Mouse (Mus musculus) CH12.LX (cell line): Measurements from ENCODE around the gene Trim71. TPM values are rescaled to one million over a fixed set of nuclear protein-coding genes. Genes with fewer than 3 reads are reported as not detected.

ENCODE experiments used
- DNase-seq: peaks from one replicate; pipeline ENCODE4 v3.0.0-alpha.2; 2013; ENCODE audit errors: extremely low read depth
- H3K27ac ChIP-seq: 2 replicates; pipeline ENCODE4 v1.5.1; 2012; ENCODE audit warnings: low read depth, mild to moderate bottlenecking, control low read depth, moderate library complexity; ENCODE audit not compliant: insufficient read depth
- H3K27me3 ChIP-seq: replicated peaks from 2 replicates; pipeline ENCODE3; 2012; ENCODE audit warnings: inconsistent platforms
- H3K36me3 ChIP-seq, 2 experiments: replicated peaks in 1 of 2; 2 replicates each; pipeline versions ENCODE3 to v1.6.1; 2012; ENCODE audit warnings: inconsistent platforms in 1 of 2, low read length in 1 of 2, mild to moderate bottlenecking in 1 of 2, mixed read lengths in 1 of 2, moderate library complexity in 1 of 2; ENCODE audit not compliant: control insufficient read depth in 1 of 2, insufficient read depth in 1 of 2
- H3K4me1 ChIP-seq, 2 experiments: 2 replicates each; pipeline ENCODE4 v1.6.1; 2012; ENCODE audit warnings: inconsistent platforms in 1 of 2, moderate library complexity in 1 of 2; ENCODE audit not compliant: insufficient read depth in 2 of 2, control insufficient read depth in 1 of 2
- H3K4me2 ChIP-seq: 2 replicates; pipeline ENCODE4 v1.6.1; 2012; ENCODE audit warnings: low read depth, mild to moderate bottlenecking, control low read depth; ENCODE audit not compliant: poor library complexity, insufficient read depth, severe bottlenecking
- H3K4me3 ChIP-seq, 3 experiments: fragments of 150-350 bp in 1 of 3; sonication (generic) in 1 of 3; replicated peaks in 1 of 3; 2 replicates each; pipeline versions ENCODE3 to v1.5.1; 2011 to 2012; ENCODE audit warnings: low read depth in 2 of 3, low read length in 2 of 3, mild to moderate bottlenecking in 2 of 3, moderate library complexity in 2 of 3, control low read depth in 1 of 3, improper control_type of control experiment in 1 of 3, inconsistent platforms in 1 of 3, mixed read lengths in 1 of 3; ENCODE audit not compliant: poor library complexity in 1 of 3
- H3K79me2 ChIP-seq: replicated peaks from 2 replicates; pipeline ENCODE4 v1.6.1; 2012; ENCODE audit warnings: mild to moderate bottlenecking, moderate library complexity; ENCODE audit not compliant: control insufficient read depth, poor library complexity, insufficient read depth, severe bottlenecking; ENCODE audit errors: extremely low read depth
- H3K9ac ChIP-seq: 2 replicates; pipeline ENCODE4 v1.6.1; 2012; ENCODE audit warnings: low read depth, mild to moderate bottlenecking, control low read depth, moderate library complexity; ENCODE audit not compliant: insufficient read depth
- H3K9me3 ChIP-seq: replicated peaks from 2 replicates; pipeline ENCODE3; 2012; ENCODE audit warnings: low read length, inconsistent platforms, mixed read lengths
- CTCF ChIP-seq, 2 experiments: IDR thresholded peaks in 1 of 2; conservative IDR thresholded peaks in 1 of 2; 2 replicates each; pipeline ENCODE4 v1.5.1; 2011 to 2012; ENCODE audit warnings: low read depth in 2 of 2, low read length in 2 of 2, improper control_type of control experiment in 1 of 2, inconsistent platforms in 1 of 2, mild to moderate bottlenecking in 1 of 2, moderate library complexity in 1 of 2
- IRF4 ChIP-seq: IDR thresholded peaks from 2 replicates; pipeline ENCODE4 v1.6.1; 2014; ENCODE audit warnings: low read depth, mild to moderate bottlenecking, inconsistent platforms, low read length, improper control_type of control experiment
- MAZ ChIP-seq: IDR thresholded peaks from 2 replicates; pipeline ENCODE4 v1.6.1; 2012; ENCODE audit warnings: low read depth, mild to moderate bottlenecking, inconsistent platforms, low read length, improper control_type of control experiment, moderate library complexity
- MYC ChIP-seq: IDR thresholded peaks from 2 replicates; pipeline ENCODE4 v1.6.1; 2011; ENCODE audit warnings: low read depth, mild to moderate bottlenecking, improper control_type of control experiment, low read length
- PAX5 ChIP-seq: IDR thresholded peaks from 2 replicates; pipeline ENCODE4 v1.6.1; 2012; ENCODE audit warnings: low read length, inconsistent platforms, mixed read lengths
- POLR2AphosphoS2 ChIP-seq: IDR thresholded peaks from 2 replicates; pipeline ENCODE4 v1.6.1; 2011; ENCODE audit warnings: low read depth, low read length, improper control_type of control experiment
- TBP ChIP-seq: conservative IDR thresholded peaks from 2 replicates; pipeline ENCODE4 v1.6.1; 2011; ENCODE audit warnings: low read depth, low read length, improper control_type of control experiment
- ZC3H11A ChIP-seq: IDR thresholded peaks from 2 replicates; pipeline ENCODE4 v1.6.1; 2012; ENCODE audit warnings: low read depth, mild to moderate bottlenecking, inconsistent platforms, low read length, improper control_type of control experiment
- ZKSCAN1 ChIP-seq: IDR thresholded peaks from 2 replicates; pipeline ENCODE4 v1.6.1; 2012; ENCODE audit warnings: low read depth, inconsistent platforms, low read length, improper control_type of control experiment, borderline replicate concordance
- ZMIZ1 ChIP-seq: IDR thresholded peaks from 2 replicates; pipeline ENCODE4 v1.6.1; 2012; ENCODE audit warnings: low read depth, mild to moderate bottlenecking, inconsistent platforms, low read length, improper control_type of control experiment
- dilution Hi-C: fragments of 300-500 bp; cut with MboI; formaldehyde crosslinking; loops from 2 replicates; pipeline ENCODE4 v1.14.3; 2020; ENCODE audit warnings: low sequenced_read_pairs; ENCODE audit not compliant: extremely low pct_unique_long_range_greater_than_20kb, extremely low pct_ligation_motif_present
- in situ Hi-C: fragments of 300-500 bp; cut with MboI; formaldehyde crosslinking; loops from 3 replicates; pipeline ENCODE4 v1.14.3; 2019; ENCODE audit warnings: low sequenced_read_pairs, low pct_ligation_motif_present, low pct_unique_long_range_greater_than_20kb, mixed read lengths
- polyA plus RNA-seq: library from polyadenylated mRNA; unstranded; fragments of >175 nt; gene quantifications from 2 replicates; pipeline ENCODE4 v1.2.1, GENCODE M21; 2012; ENCODE audit warnings: low read depth; ENCODE audit not compliant: insufficient read length
- total RNA-seq, 2 experiments: library from RNA; depleted of rRNA; stranded (reverse); fragments of 300-350 nt in 1 of 2; fragments of >200 nt in 1 of 2; gene quantifications; 2 replicates each; pipeline ENCODE4 v1.2.3; 2012 to 2014

Gene Trim71
- total and polyA plus RNA-seq, 3 experiments: under 0.01 TPM; not detected in 2

GRCm38 (mm10) chr9:114603876-114604540, 39.8 kb upstream of the Trim71 start:
- Histone ChIP-seq H3K27ac (no peak overlapping the region), H3K36me3 (peaks cover 50 to 86% of the 10 kb centered on the region in 2 experiments), H3K4me1 (no peaks in the 10 kb centered on the region), H3K9me3 (no peaks in the 10 kb centered on the region), H3K27me3 (no peaks in the 10 kb centered on the region), H3K79me2 (no peaks in the 10 kb centered on the region), H3K9ac (no peak overlapping the region), H3K4me2 (no peak overlapping the region), H3K4me3 (no peak overlapping the region)
- DNase-seq: no peak
- dilution Hi-C loops (no loop called here), in situ Hi-C loops (no loop called here)
- TF ChIP-seq MYC (no peak), ZMIZ1 (no peak), POLR2AphosphoS2 (no peak), ZKSCAN1 (no peak)

- dilution Hi-C loops (no loop called here), in situ Hi-C loops (no loop called here)
- H3K4me3 ChIP-seq: no peak overlapping the region
- no peaks in the 10 kb centered on the region for H3K27me3 ChIP-seq
- no peak for DNase-seq
- H3K27ac ChIP-seq: no peak overlapping the region
- H3K79me2 ChIP-seq: no peaks in the 10 kb centered on the region
- H3K4me2 ChIP-seq: no peak overlapping the region
- no peaks in the 10 kb centered on the region for H3K9me3 ChIP-seq
- H3K36me3 ChIP-seq: peaks cover 53 to 88% of the 10 kb centered on the region in 2 experiments
- H3K9ac ChIP-seq: no peak overlapping the region
- no peak for TF ChIP-seq MYC
- H3K4me1 ChIP-seq: no peaks in the 10 kb centered on the region
These were observed 36.9 kb upstream of the Trim71 start for GRCm38 (mm10) chr9:114601096-114601495.

- dilution Hi-C loops (no loop called here), in situ Hi-C loops (no loop called here)
- Histone ChIP-seq H3K27ac (peak overlapping the region; percentile 76), H3K4me2 (peak overlapping the region; percentile 48; the same call in 1 of the 2 replicates), H3K79me2 (no peaks in the 10 kb centered on the region), H3K36me3 (peaks cover 21 to 42% of the 10 kb centered on the region in 2 experiments), H3K9me3 (no peaks in the 10 kb centered on the region), H3K9ac (no peak overlapping the region), H3K4me1 (peaks cover 6 to 26% of the 10 kb centered on the region in 2 experiments; a peak in 3 of 4 replicates), H3K27me3 (no peaks in the 10 kb centered on the region), H3K4me3 (no peak overlapping the region)
- peak; percentile 56 for DNase-seq
- TF ChIP-seq MAZ (no peak), PAX5 (no peak), IRF4 (no peak), CTCF (conservative IDR thresholded peaks at IDR 0.05 in 1 of 2, IDR thresholded peaks at IDR 0.05 in 1 of 2; ENCODE audit: low read depth in 2 of 2, low read length in 2 of 2) (peak; percentile 44 to 51; a peak in 3 of 4 replicates), TBP (no peak), ZC3H11A (no peak)
These were observed 20.8 kb upstream of the Trim71 start for GRCm38 (mm10) chr9:114585017-114585345.
